ENCODE assay signal across 8 mouse cellular contexts in genomic region chr1:66895837-66896118, GRCm38 (mm10). TPM values are rescaled to one million over a fixed set of nuclear protein-coding genes. Genes with fewer than 3 reads are reported as not detected.
DNase-seq lines count a peak whose midpoint lies in the region; ATAC-seq lines count a peak whose summit lies in the region.

No protein-coding gene starts in this region.

- peaks cover 4% of the 10 kb centered on the region; the same call in 1 of the 2 replicates for H3K4me1 ChIP-seq in heart, embryonic 11.5 days (ENCODE audit: control insufficient read depth, insufficient read depth, low read length)
- 0 out of 2 replicates have a peak, but pooled peaks cover 2% of the 10 kb centered on the region for H3K4me1 ChIP-seq in limb, embryonic 11.5 days (ENCODE audit: control insufficient read depth, insufficient read depth, low read length)
- H3K4me1 ChIP-seq in midbrain, embryonic 14.5 days (ENCODE audit: control insufficient read depth, insufficient read depth, low read length), result 0 out of 2 replicates have a peak, but pooled peaks cover 6% of the 10 kb centered on the region

- H3K27me3 ChIP-seq in heart, embryonic 11.5 days (ENCODE audit: control insufficient read depth, insufficient read depth, low read length), result no peaks in the 10 kb centered on the region
- H3K27me3 ChIP-seq in limb, embryonic 11.5 days (ENCODE audit: control insufficient read depth, insufficient read depth, low read length), result no peaks in the 10 kb centered on the region
- H3K27me3 ChIP-seq in midbrain, embryonic 14.5 days (ENCODE audit: control insufficient read depth, insufficient read depth, low read length), result no peaks in the 10 kb centered on the region

- no peak overlapping the region for H3K9ac ChIP-seq in heart, embryonic 11.5 days (ENCODE audit: low read depth, low read length)
- H3K9ac ChIP-seq in limb, embryonic 11.5 days (ENCODE audit: low read length), result no peak overlapping the region
- no peak overlapping the region for H3K9ac ChIP-seq in midbrain, embryonic 14.5 days (replicated peaks; ENCODE audit: low read length)

- H3K9me3 ChIP-seq in heart, embryonic 11.5 days (replicated peaks; ENCODE audit: control insufficient read depth, low read length), result no peaks in the 10 kb centered on the region
- no peaks in the 10 kb centered on the region for H3K9me3 ChIP-seq in limb, embryonic 11.5 days (ENCODE audit: control insufficient read depth, low read length)
- H3K9me3 ChIP-seq in midbrain, embryonic 14.5 days (ENCODE audit: control insufficient read depth, low read length), result no peaks in the 10 kb centered on the region

- H3K36me3 ChIP-seq in heart, embryonic 11.5 days (ENCODE audit: control insufficient read depth, insufficient read depth, low read length), result no peaks in the 10 kb centered on the region
- no peaks in the 10 kb centered on the region for H3K36me3 ChIP-seq in limb, embryonic 11.5 days (ENCODE audit: control insufficient read depth, insufficient read depth, low read length)
- H3K36me3 ChIP-seq in midbrain, embryonic 14.5 days (ENCODE audit: control insufficient read depth, insufficient read depth, low read length), result no peaks in the 10 kb centered on the region

- 0 out of 2 replicates have a peak overlapping the region, but pooled peaks have one; percentile 15 for H3K4me3 ChIP-seq in heart, embryonic 11.5 days (ENCODE audit: low read depth, low read length)
- no peak overlapping the region for H3K4me3 ChIP-seq in limb, embryonic 11.5 days (ENCODE audit: low read depth, low read length)
- no peak overlapping the region for H3K4me3 ChIP-seq in midbrain, embryonic 14.5 days (replicated peaks; ENCODE audit: low read depth, low read length)

- no peak for ATAC-seq in heart, embryonic 11.5 days (replicated peaks; ENCODE audit: insufficient number of reproducible peaks, low FRiP score, low TSS enrichment)
- peak; percentile 66; the same call in 1 of the 2 replicates for ATAC-seq in limb, embryonic 11.5 days (ENCODE audit: insufficient number of reproducible peaks, low FRiP score, low TSS enrichment, low read depth)
- peak; percentile 72; the same call in 1 of the 2 replicates for ATAC-seq in midbrain, embryonic 14.5 days (ENCODE audit: low FRiP score, low TSS enrichment)

- peak; percentile 36 to 49 for DNase-seq in urinary bladder, adult 18-20 months (ENCODE audit: low spot score in 2 of 2)
- no peak for DNase-seq in urinary bladder, postnatal 10 days (ENCODE audit: low spot score)
- DNase-seq in cerebellum, postnatal 4 days (ENCODE audit: low spot score in 2 of 2), result peak; percentile 22 to 35
- peak; percentile 76 for DNase-seq in kidney, adult 9 months
- peak; percentile 57 for DNase-seq in limb, embryonic 11.5 days (ENCODE audit: low spot score)
- peak; percentile 84 for DNase-seq in midbrain, embryonic 14.5 days
- DNase-seq in urinary bladder, postnatal 36 days (ENCODE audit: low spot score in 2 of 2), result peak; percentile 61 to 62

- no peak overlapping the region for H3K27ac ChIP-seq in heart, embryonic 11.5 days (ENCODE audit: low read depth, low read length)
- H3K27ac ChIP-seq in limb, embryonic 11.5 days (replicated peaks; ENCODE audit: low read depth, low read length), result no peak overlapping the region
- peak overlapping the region; percentile 85; the same call in 1 of the 2 replicates for H3K27ac ChIP-seq in midbrain, embryonic 14.5 days (replicated peaks; ENCODE audit: low read depth, low read length)

- H3K4me2 ChIP-seq in heart, embryonic 11.5 days, result peak overlapping the region; percentile 53
- H3K4me2 ChIP-seq in limb, embryonic 11.5 days (ENCODE audit: low read depth, severe bottlenecking), result no peak overlapping the region
- H3K4me2 ChIP-seq in midbrain, embryonic 14.5 days (ENCODE audit: low read length), result peak overlapping the region; percentile 27; the same call in 1 of the 2 replicates

RNA-seq across cellular contexts. Expression of gene Acadl, which starts 32.7 kb away (rescaled TPM):
- polyA plus RNA-seq in heart, embryonic 11.5 days (2014; fragmentation: Nextera tagmentation; extraction: Ambion mirVana), result 257 and 291 TPM in 2 replicates
- polyA plus RNA-seq in limb, embryonic 11.5 days (2014; fragmentation: Nextera tagmentation; extraction: Ambion mirVana), result 54.1 and 58.4 TPM in 2 replicates
- polyA plus RNA-seq in midbrain, embryonic 14.5 days (2014; fragmentation: Nextera tagmentation; extraction: Ambion mirVana), result 27.9 and 41.1 TPM in 2 replicates

RNA-seq across cellular contexts. Expression of gene Myl1, which starts 49.4 kb away (rescaled TPM):
- polyA plus RNA-seq in heart, embryonic 11.5 days (2014; fragmentation: Nextera tagmentation; extraction: Ambion mirVana), result 829 and 847 TPM in 2 replicates
- polyA plus RNA-seq in limb, embryonic 11.5 days (2014; fragmentation: Nextera tagmentation; extraction: Ambion mirVana), result 26.9 and 27.3 TPM in 2 replicates
- polyA plus RNA-seq in midbrain, embryonic 14.5 days (2014; fragmentation: Nextera tagmentation; extraction: Ambion mirVana), result 0.30 TPM in 1 of 2 replicates, not detected in the other

Comparison
In these comparisons a context has a peak if more than half of its experiments do, and no peak if none do; other contexts are left out.
1. RNA of gene Myl1, which starts 49.4 kb away (polyA plus RNA-seq): 829 to 847 TPM in heart, embryonic 11.5 days; 26.9 to 27.3 TPM in limb, embryonic 11.5 days and 0.30 TPM in midbrain, embryonic 14.5 days; every median in the first group is over 10 times any median in the second.